Mouse (Mus musculus) kidney, embryonic 16.5 days (tissue): ENCODE results near the gene Frmpd3. TPM values are rescaled to one million over a fixed set of nuclear protein-coding genes. Genes with fewer than 3 reads are reported as not detected.

Experiments used
- ATAC-seq: fragments of 200-750 bp; cut with Nextera tagmentation; 2 replicates; pipeline ENCODE4 v1.8.0; 2017; ENCODE audit warnings: moderate TSS enrichment; ENCODE audit not compliant: low FRiP score, low TSS enrichment
- H3K27ac ChIP-seq: fragments of 300-500 bp; sonication (generic); 2 replicates; pipeline ENCODE4 v1.5.1; 2014; ENCODE audit warnings: low read length
- H3K27me3 ChIP-seq: fragments of 300-500 bp; sonication (generic); 2 replicates; pipeline ENCODE4 v1.6.1; 2014; ENCODE audit warnings: low read length, control low read depth, mixed read lengths; ENCODE audit not compliant: insufficient read depth
- H3K36me3 ChIP-seq: fragments of 300-500 bp; sonication (generic); 2 replicates; pipeline ENCODE4 v1.6.1; 2014; ENCODE audit warnings: low read length, control low read depth, mixed read lengths; ENCODE audit not compliant: insufficient read depth
- H3K4me1 ChIP-seq: fragments of 300-500 bp; sonication (generic); 2 replicates; pipeline ENCODE4 v1.6.1; 2014; ENCODE audit warnings: low read length, control low read depth, mixed read lengths; ENCODE audit not compliant: insufficient read depth
- H3K4me2 ChIP-seq: fragments of 300-500 bp; sonication (generic); replicated peaks from 2 replicates; pipeline ENCODE4 v1.6.1; 2014; ENCODE audit warnings: low read depth, low read length
- H3K4me3 ChIP-seq: fragments of 300-500 bp; sonication (generic); 2 replicates; pipeline ENCODE4 v1.5.1; 2014; ENCODE audit warnings: mild to moderate bottlenecking, low read length
- H3K9ac ChIP-seq: fragments of 300-500 bp; sonication (generic); replicated peaks from 2 replicates; pipeline ENCODE4 v1.6.1; 2014; ENCODE audit warnings: low read length
- H3K9me3 ChIP-seq: fragments of 300-500 bp; sonication (generic); 2 replicates; pipeline ENCODE4 v1.6.1; 2016; ENCODE audit warnings: low read length, control low read depth
- WGBS: fragments of 180-500 bp; shearing (Covaris S2); extraction: QIAGEN DNeasy Blood & Tissue Kit; methylation state at CpG from one replicate; pipeline ENCODE4 v1.1.7; 2014; 5-methylcytosine and 5-hydroxymethylcytosine counted together
- polyA plus RNA-seq: library from polyadenylated mRNA; unstranded; fragments of >200 nt; fragmentation: Nextera tagmentation; extraction: Ambion mirVana; gene quantifications from 2 replicates; pipeline ENCODE4 v1.2.1, GENCODE M21; 2015

Frmpd3 gene
- polyA plus RNA-seq, 1 experiment from 2014 or later, result not detected

GRCm38 (mm10) chrX:140432786-140433185, 90.7 kb downstream of the Frmpd3 start:
- H3K27me3 ChIP-seq, result peaks cover 11% of the 10 kb centered on the region
- H3K9ac ChIP-seq, result no peak overlapping the region
- H3K27ac ChIP-seq, result no peak overlapping the region
- 90% methylated on average over 11 of the region's 11 CpGs for WGBS
- H3K4me1 ChIP-seq, result no peaks in the 10 kb centered on the region
- H3K4me2 ChIP-seq, result no peak overlapping the region
- H3K9me3 ChIP-seq, result no peaks in the 10 kb centered on the region
- H3K36me3 ChIP-seq, result no peaks in the 10 kb centered on the region
- H3K4me3 ChIP-seq, result no peak overlapping the region
- no peak for ATAC-seq

GRCm38 (mm10) chrX:140437906-140438305, 95.8 kb downstream of the Frmpd3 start:
- Histone ChIP-seq H3K9ac (no peak overlapping the region), H3K9me3 (no peaks in the 10 kb centered on the region), H3K27ac (no peak overlapping the region), H3K36me3 (no peaks in the 10 kb centered on the region), H3K4me3 (no peak overlapping the region), H3K4me2 (no peak overlapping the region), H3K4me1 (no peaks in the 10 kb centered on the region), H3K27me3 (peaks cover 17% of the 10 kb centered on the region)
- ATAC-seq, result no peak

GRCm38 (mm10) chrX:140445551-140445950, 103.5 kb downstream of the Frmpd3 start:
- no peaks in the 10 kb centered on the region for H3K9me3 ChIP-seq
- peaks cover 14% of the 10 kb centered on the region; the same call in 1 of the 2 replicates for H3K27me3 ChIP-seq
- WGBS, result 78% methylated on average over 13 of the region's 13 CpGs
- no peaks in the 10 kb centered on the region for H3K36me3 ChIP-seq
- no peak overlapping the region for H3K4me3 ChIP-seq
- H3K27ac ChIP-seq, result no peak overlapping the region
- no peaks in the 10 kb centered on the region for H3K4me1 ChIP-seq
- ATAC-seq, result no peak
- no peak overlapping the region for H3K4me2 ChIP-seq
- H3K9ac ChIP-seq, result no peak overlapping the region

- Histone ChIP-seq H3K9me3 (no peaks in the 10 kb centered on the region), H3K27ac (no peak overlapping the region), H3K36me3 (no peaks in the 10 kb centered on the region), H3K4me3 (no peak overlapping the region), H3K9ac (no peak overlapping the region), H3K4me2 (no peak overlapping the region), H3K27me3 (peaks cover 17% of the 10 kb centered on the region; the same call in 1 of the 2 replicates), H3K4me1 (no peaks in the 10 kb centered on the region)
- no peak for ATAC-seq
- WGBS, result 69% methylated on average over 3 of the region's 3 CpGs
These were observed 108.0 kb downstream of the Frmpd3 start for GRCm38 (mm10) chrX:140450071-140450470.

GRCm38 (mm10) chrX:140456279-140456731, 114.2 kb downstream of the Frmpd3 start, which contains the start of gene Prps1:
Gene Prps1, plus strand, starts transcription at chrX:140456613.
- Histone ChIP-seq H3K9me3 (no peaks in the 10 kb centered on the region), H3K4me2 (peak within 1 kb of the TSS; percentile 53), H3K36me3 (no peaks in the 10 kb centered on the region), H3K27ac (no peak within 1 kb of the TSS), H3K4me3 (peak within 1 kb of the TSS; percentile 60), H3K4me1 (no peaks in the 10 kb centered on the region), H3K27me3 (peaks cover 14% of the 10 kb centered on the region; the same call in 1 of the 2 replicates), H3K9ac (peak within 1 kb of the TSS; percentile 57)
- ATAC-seq, result peak; percentile 96
- WGBS, result 18% methylated on average over 26 of the region's 26 CpGs

- peak; percentile 71 for ATAC-seq
- H3K4me3 ChIP-seq, result peak overlapping the region; percentile 60
- 29% methylated on average over 39 of the region's 39 CpGs for WGBS
These were observed 114.9 kb downstream of the Frmpd3 start for GRCm38 (mm10) chrX:140456751-140457491.

GRCm38 (mm10) chrX:140457502-140457901, 115.4 kb downstream of the Frmpd3 start:
- Histone ChIP-seq H3K9ac (peak overlapping the region; percentile 57), H3K4me1 (no peaks in the 10 kb centered on the region), H3K27ac (no peak overlapping the region), H3K4me2 (peak overlapping the region; percentile 53), H3K36me3 (no peaks in the 10 kb centered on the region), H3K4me3 (peak overlapping the region; percentile 60), H3K27me3 (peaks cover 14% of the 10 kb centered on the region; the same call in 1 of the 2 replicates), H3K9me3 (no peaks in the 10 kb centered on the region)
- 25% methylated on average over 12 of the region's 12 CpGs for WGBS
- no peak for ATAC-seq

More at GRCm38 (mm10) chrX:140456751-140457491, 114.9 kb downstream of the Frmpd3 start:
- no peak overlapping the region for H3K27ac ChIP-seq
- peak overlapping the region; percentile 53 for H3K4me2 ChIP-seq
- H3K27me3 ChIP-seq, result peaks cover 14% of the 10 kb centered on the region; the same call in 1 of the 2 replicates
- H3K9me3 ChIP-seq, result no peaks in the 10 kb centered on the region
- H3K9ac ChIP-seq, result peak overlapping the region; percentile 57
- no peaks in the 10 kb centered on the region for H3K4me1 ChIP-seq
- no peaks in the 10 kb centered on the region for H3K36me3 ChIP-seq

- no peak for ATAC-seq
- peaks cover 3% of the 10 kb centered on the region; the same call in 1 of the 2 replicates for H3K27me3 ChIP-seq
- no peak overlapping the region for H3K9ac ChIP-seq
- no peak overlapping the region for H3K4me2 ChIP-seq
- no peaks in the 10 kb centered on the region for H3K9me3 ChIP-seq
- no peaks in the 10 kb centered on the region for H3K4me1 ChIP-seq
- H3K36me3 ChIP-seq, result no peaks in the 10 kb centered on the region
- no peak overlapping the region for H3K27ac ChIP-seq
- 88% methylated on average over 6 of the region's 6 CpGs for WGBS
- H3K4me3 ChIP-seq, result no peak overlapping the region
These were observed 136.2 kb downstream of the Frmpd3 start for GRCm38 (mm10) chrX:140478231-140478630.

GRCm38 (mm10) chrX:140479171-140479570, 137.1 kb downstream of the Frmpd3 start:
- ATAC-seq, result no peak
- Histone ChIP-seq H3K9me3 (no peaks in the 10 kb centered on the region), H3K27me3 (no peaks in the 10 kb centered on the region; the same call in 1 of the 2 replicates), H3K9ac (no peak overlapping the region), H3K27ac (no peak overlapping the region), H3K36me3 (no peaks in the 10 kb centered on the region), H3K4me2 (no peak overlapping the region), H3K4me1 (no peaks in the 10 kb centered on the region), H3K4me3 (no peak overlapping the region)
- WGBS, result 62% methylated on average over 5 of the region's 5 CpGs
